Mouse (Mus musculus) lung, embryonic 15.5 days (tissue): ENCODE data around the gene Selenov. TPM values are rescaled to one million over a fixed set of nuclear protein-coding genes. Genes with fewer than 3 reads are reported as not detected.

Source experiments
- ATAC-seq: fragments of 200-750 bp; cut with Nextera tagmentation; 2 replicates; pipeline ENCODE4 v1.8.0; 2017; ENCODE audit warnings: moderate number of reproducible peaks, borderline replicate concordance; ENCODE audit not compliant: low FRiP score, low TSS enrichment; ENCODE audit errors: extremely low read depth
- H3K27ac ChIP-seq: fragments of 300-500 bp; sonication (generic); 2 replicates; pipeline ENCODE4 v1.5.1; 2015; ENCODE audit warnings: moderate library complexity, mild to moderate bottlenecking, inconsistent platforms
- H3K27me3 ChIP-seq: fragments of 300-500 bp; sonication (generic); 2 replicates; pipeline ENCODE4 v1.6.1; 2015; ENCODE audit warnings: inconsistent platforms
- H3K36me3 ChIP-seq: fragments of 300-500 bp; sonication (generic); 2 replicates; pipeline ENCODE4 v1.6.1; 2015; ENCODE audit warnings: inconsistent platforms
- H3K4me1 ChIP-seq: fragments of 300-500 bp; sonication (generic); 2 replicates; pipeline ENCODE4 v1.6.1; 2015; ENCODE audit warnings: inconsistent platforms
- H3K4me2 ChIP-seq: fragments of 300-500 bp; sonication (generic); 2 replicates; pipeline ENCODE4 v1.6.1; 2015; ENCODE audit warnings: inconsistent platforms, mild to moderate bottlenecking, moderate library complexity
- H3K4me3 ChIP-seq: fragments of 300-500 bp; sonication (generic); 2 replicates; pipeline ENCODE4 v1.5.1; 2015; ENCODE audit warnings: mild to moderate bottlenecking, inconsistent platforms
- H3K9ac ChIP-seq: fragments of 300-500 bp; sonication (generic); 2 replicates; pipeline ENCODE4 v1.6.1; 2015; ENCODE audit warnings: inconsistent platforms
- H3K9me3 ChIP-seq: fragments of 300-500 bp; sonication (generic); 2 replicates; pipeline ENCODE4 v1.6.1; 2016; ENCODE audit warnings: inconsistent platforms
- WGBS: fragments of 180-500 bp; shearing (Covaris S2); methylation state at CpG from one replicate; pipeline ENCODE4 v1.1.7; 2015; 5-methylcytosine and 5-hydroxymethylcytosine counted together
- polyA plus RNA-seq: library from polyadenylated mRNA; unstranded; fragments of >200 nt; fragmentation: Nextera tagmentation; extraction: Ambion mirVana; gene quantifications from 2 replicates; pipeline ENCODE4 v1.2.1, GENCODE M21; 2015

Gene Selenov
- polyA plus RNA-seq, 1 experiment from 2014 or later = not detected

DNA sequence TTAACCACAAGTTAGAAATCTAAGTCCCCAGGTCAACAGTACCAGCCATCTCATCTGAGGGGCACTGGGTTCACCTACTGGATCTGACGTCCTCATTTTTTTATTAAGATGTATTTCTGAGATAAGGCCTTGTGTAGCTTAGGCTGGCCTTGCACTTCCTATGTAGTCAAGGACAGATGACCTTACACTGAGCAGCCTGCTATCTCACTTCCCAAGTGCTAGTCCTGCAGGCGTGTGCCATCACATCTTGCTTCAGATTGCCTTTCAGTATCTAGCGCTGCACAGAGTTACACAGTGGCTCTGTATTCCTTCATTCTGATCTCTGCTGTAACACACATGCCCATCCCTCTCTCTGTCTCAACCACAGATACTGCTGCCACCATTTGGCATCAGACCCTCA is 27.1 kb upstream of the Selenov start:
- Histone ChIP-seq H3K4me3 (no peak overlapping the region), H3K36me3 (peaks cover 91% of the 10 kb centered on the region), H3K4me2 (no peak overlapping the region), H3K27ac (no peak overlapping the region), H3K27me3 (no peaks in the 10 kb centered on the region), H3K9ac (no peak overlapping the region), H3K4me1 (no peaks in the 10 kb centered on the region), H3K9me3 (no peaks in the 10 kb centered on the region)
- ATAC-seq = no peak
- WGBS = 84% methylated on average over 3 of the region's 3 CpGs

DNA sequence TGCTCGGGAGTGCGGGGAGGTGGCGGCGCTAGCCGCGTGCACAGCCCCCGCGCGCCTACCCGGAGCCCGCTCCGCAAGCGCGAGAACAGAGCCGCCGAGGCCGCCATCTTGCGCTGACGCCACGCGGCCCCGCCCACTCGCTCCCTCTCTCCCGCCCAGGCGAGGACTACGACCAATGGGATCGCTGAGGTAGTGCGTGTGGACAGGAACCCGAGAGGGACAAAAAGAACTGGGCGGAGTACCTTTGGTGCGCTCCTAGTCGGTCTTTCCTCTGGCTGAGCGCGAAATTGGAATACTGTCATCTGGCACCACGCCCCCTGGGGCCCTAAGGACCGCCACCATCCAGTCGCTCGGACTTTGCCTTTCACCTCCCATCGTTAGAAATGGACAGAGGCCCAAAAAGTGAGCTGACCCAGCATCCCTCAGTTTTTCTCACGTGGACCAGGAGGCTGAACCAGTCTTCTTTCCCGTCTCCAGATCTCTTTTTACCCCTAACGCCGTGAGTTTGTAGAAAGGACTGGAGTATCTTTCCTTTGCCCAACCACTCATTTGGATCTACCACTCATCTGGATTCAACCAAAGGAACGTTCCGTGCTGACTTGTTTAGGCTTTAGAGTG is 21.0 kb upstream of the Selenov start, which contains the start of gene Timm50:
Gene Timm50, minus strand, starts transcription at position 147 of the 618 bp plus-strand sequence.
- WGBS = under 1% methylated on average over 40 of the region's 45 CpGs
- Histone ChIP-seq H3K4me1 (peaks cover 20% of the 10 kb centered on the region), H3K27ac (peak within 1 kb of the TSS; percentile 67), H3K4me3 (peak within 1 kb of the TSS; percentile 96), H3K9ac (peak within 1 kb of the TSS; percentile 91), H3K4me2 (peak within 1 kb of the TSS; percentile 80), H3K36me3 (peaks cover 63% of the 10 kb centered on the region), H3K9me3 (no peaks in the 10 kb centered on the region), H3K27me3 (no peaks in the 10 kb centered on the region)
- ATAC-seq = peak; percentile 97

DNA sequence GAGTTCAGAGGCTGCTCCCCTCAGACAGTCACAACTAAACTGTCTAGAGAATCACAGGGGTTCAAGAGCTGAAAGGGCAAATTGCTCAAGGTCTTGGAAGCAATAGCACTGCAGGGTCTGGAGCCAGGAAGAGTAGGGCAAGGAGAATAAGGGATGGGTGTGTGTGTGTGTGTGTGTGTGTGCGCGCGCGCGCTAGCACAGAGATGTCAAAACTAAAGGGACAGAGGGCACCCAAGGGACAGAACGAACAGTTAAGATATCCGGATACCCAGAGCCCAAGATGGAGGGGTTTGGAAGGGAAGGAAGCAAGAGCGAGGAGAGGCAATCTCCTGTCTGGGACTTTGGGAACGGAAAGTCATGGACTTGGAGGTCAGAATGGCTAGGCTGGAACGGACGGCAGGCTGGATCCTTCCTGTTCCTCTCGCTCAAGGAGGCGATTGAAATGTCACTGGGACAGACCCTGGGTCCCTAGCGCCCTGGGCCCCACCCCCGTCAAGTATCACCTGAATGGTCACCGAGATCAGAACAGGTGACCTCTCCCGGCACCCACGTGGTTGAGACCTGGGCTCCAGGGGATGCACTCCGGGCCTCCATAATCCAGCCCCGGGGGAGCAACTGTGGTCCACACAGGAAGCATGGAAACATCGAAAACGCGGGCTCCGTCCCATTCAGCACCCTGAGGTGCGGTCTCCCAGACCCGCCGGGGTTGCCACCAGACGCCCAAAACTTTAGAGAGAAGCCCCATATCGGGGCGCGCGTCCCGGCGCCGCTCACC is 20.4 kb upstream of the Selenov start:
- WGBS = 3% methylated on average over 35 of the region's 35 CpGs
- Histone ChIP-seq H3K9me3 (no peaks in the 10 kb centered on the region), H3K4me2 (peak overlapping the region; percentile 80), H3K36me3 (peaks cover 63% of the 10 kb centered on the region), H3K4me1 (peaks cover 20% of the 10 kb centered on the region), H3K27ac (peak overlapping the region; percentile 67), H3K4me3 (peak overlapping the region; percentile 96), H3K9ac (peak overlapping the region; percentile 91), H3K27me3 (no peaks in the 10 kb centered on the region)
- ATAC-seq = no peak; the same call in none of the 2 replicates

DNA sequence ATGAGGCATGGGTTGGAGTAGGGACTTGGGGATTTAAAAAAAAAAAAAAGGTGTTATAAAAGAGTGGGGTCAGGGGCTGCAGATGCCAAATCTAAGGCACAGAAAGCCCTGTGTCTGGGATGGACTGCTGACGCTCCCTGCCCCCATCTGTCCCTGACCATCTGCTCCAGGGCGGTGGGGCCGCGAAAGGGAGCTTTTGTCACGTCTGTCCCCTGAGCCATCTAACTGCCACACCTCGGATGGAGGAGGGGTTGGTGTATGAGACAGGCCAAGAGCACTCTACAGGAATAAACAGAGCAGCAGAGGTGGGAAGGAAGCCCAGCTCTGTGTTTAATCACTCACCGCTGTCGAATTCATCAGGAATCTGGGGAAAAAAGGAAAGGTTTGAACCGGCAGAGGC is 18.8 kb upstream of the Selenov start:
- H3K27me3 ChIP-seq = no peaks in the 10 kb centered on the region
- WGBS = 50% methylated on average over 9 of the region's 9 CpGs
- peaks cover 60% of the 10 kb centered on the region for H3K36me3 ChIP-seq
- H3K9ac ChIP-seq = no peak overlapping the region
- peaks cover 20% of the 10 kb centered on the region for H3K4me1 ChIP-seq
- ATAC-seq = no peak
- H3K4me2 ChIP-seq = no peak overlapping the region
- H3K4me3 ChIP-seq = no peak overlapping the region
- H3K9me3 ChIP-seq = no peaks in the 10 kb centered on the region
- H3K27ac ChIP-seq = no peak overlapping the region

DNA sequence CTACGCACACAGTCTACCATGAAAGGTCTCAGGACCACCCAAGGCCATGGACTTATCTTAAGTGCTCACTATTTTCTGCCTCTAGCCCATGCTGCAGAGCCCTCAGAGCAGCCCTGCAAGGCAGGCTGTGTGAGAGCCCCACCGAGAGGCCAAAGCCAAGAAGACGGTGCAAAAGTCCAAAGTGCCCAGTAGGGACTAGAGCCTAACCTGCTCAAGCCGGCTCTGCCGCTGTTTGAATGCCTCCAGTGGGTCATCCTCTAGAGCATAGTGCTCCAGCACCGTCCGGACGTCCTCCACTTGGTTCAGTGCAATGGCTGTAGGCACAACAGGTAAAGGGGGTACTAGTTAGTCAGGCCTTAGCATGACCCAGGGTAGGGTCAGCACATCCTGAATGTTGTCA is 15.2 kb upstream of the Selenov start:
- no peak overlapping the region for H3K4me2 ChIP-seq
- H3K27ac ChIP-seq = no peak overlapping the region
- H3K9me3 ChIP-seq = no peaks in the 10 kb centered on the region
- no peak overlapping the region for H3K4me3 ChIP-seq
- no peak overlapping the region for H3K9ac ChIP-seq
- H3K4me1 ChIP-seq = peaks cover 23% of the 10 kb centered on the region
- H3K36me3 ChIP-seq = peaks cover 52% of the 10 kb centered on the region
- WGBS = 91% methylated on average over 8 of the region's 8 CpGs
- ATAC-seq = no peak
- peaks cover 13% of the 10 kb centered on the region for H3K27me3 ChIP-seq

DNA sequence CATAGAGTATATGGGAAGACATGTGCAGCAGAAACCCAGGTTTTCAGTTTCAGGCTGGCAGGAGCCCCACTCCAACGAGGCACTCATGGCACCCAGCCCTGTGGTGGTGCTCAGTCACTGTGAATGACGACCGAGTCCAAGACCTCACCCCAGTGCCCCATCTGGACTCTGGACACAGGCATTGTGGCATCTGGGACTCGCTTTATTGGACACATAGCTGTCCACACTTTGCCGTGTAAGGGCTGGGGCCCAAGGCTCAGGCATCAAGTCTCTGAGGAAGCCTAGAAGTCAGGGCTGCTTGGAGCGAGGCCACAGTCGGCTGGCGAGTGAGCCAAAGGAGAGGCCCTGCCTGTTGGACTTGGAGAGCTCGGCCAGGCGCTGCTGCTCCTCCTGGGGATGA is 14.7 kb upstream of the Selenov start:
- no peak overlapping the region for H3K4me2 ChIP-seq
- 90% methylated on average over 10 of the region's 10 CpGs for WGBS
- H3K27ac ChIP-seq = no peak overlapping the region
- no peak for ATAC-seq
- no peak overlapping the region for H3K9ac ChIP-seq
- no peak overlapping the region for H3K4me3 ChIP-seq
- H3K27me3 ChIP-seq = peaks cover 19% of the 10 kb centered on the region
- H3K4me1 ChIP-seq = peaks cover 17% of the 10 kb centered on the region
- peaks cover 52% of the 10 kb centered on the region for H3K36me3 ChIP-seq
- no peaks in the 10 kb centered on the region for H3K9me3 ChIP-seq

DNA sequence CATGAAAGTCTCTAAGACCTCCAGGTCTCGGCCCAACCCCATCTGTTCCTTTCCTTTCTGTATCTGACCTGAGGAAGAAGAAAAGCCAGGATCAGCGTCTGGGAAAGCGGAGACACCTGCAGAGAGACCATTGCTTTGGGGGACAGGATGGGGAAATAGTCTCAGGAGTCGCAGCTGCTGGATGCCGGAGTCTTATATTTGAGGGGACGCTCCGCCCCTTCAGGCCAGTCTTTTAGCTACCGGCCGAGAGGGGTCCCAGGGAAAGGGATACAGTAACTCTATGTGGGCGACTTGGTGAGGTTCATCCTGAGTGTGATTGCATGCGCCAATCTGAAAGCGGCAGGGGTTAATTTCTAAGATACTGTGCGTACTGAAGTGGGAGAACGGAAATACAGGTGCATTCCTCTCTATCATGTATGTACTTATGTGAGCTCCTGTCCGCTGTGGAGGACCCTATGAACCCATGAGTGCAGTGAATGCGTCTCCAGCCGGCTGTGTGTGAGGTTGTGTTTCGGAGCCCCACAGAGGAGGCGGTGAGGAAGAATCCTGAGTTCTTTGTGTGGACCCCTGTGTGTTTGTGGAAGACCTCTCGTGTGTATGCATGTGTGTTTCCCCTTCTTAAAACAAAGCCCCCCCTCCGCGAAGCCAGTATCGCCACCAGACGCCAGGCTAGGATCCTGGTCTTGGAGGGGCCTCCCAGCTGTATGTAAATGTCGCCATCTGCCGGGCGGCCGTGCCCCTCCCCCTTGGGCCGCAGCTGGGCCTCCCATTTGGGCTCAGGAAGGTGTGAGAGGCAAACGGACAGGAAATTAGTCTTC is 10.8 kb upstream of the Selenov start, which contains the start of gene Dll3:
Gene Dll3, minus strand, starts transcription at position 623 of the 818 bp plus-strand sequence.
- Histone ChIP-seq H3K4me3 (peak within 1 kb of the TSS; percentile 19), H3K36me3 (peaks cover 19% of the 10 kb centered on the region), H3K9ac (0 out of 2 replicates have a peak within 1 kb of the TSS, but pooled peaks have one; percentile 9), H3K27ac (no peak within 1 kb of the TSS), H3K27me3 (peaks cover 52% of the 10 kb centered on the region), H3K4me1 (peaks cover 9% of the 10 kb centered on the region; the same call in 1 of the 2 replicates), H3K9me3 (no peaks in the 10 kb centered on the region), H3K4me2 (peak within 1 kb of the TSS; percentile 55)
- WGBS = 2% methylated on average over 30 of the region's 30 CpGs
- ATAC-seq = peak; percentile 53; the same call in 1 of the 2 replicates

DNA sequence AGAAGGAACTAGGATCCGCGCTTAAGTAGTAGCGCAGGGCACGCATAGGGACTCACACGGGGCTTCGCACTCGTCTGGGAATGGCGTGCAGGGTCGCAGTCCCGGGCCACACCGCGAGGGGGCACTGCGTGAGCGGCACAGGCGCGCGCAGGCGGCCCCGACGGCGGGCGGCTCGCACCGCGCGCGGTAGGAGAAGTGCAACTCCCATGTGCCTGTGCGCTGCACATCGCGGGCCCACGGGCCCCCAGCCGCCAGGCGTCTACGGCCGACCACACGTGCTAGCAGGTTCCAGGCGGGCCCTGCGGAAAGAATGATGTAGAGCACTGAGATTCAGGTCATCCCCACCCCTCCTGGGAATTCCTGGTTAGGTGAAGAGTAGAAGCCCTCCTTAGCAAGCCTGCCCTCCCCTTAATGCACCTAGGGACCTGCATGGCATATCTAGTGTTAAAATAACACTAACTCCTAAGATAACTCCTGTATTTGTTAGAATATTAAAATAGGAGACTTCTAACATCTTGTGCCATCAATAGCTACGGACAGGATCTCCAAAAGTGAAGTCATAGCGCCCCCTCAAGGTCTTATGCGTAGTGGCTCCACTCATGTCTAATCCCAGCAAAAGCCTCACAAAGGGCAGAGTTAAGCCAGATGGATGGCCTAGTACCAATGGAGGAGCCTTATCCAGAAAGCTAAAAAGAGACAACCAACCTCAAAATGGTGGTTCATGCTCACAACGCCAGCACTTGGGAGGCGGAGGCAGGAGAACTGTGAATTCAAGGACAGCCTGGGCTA is 8.0 kb upstream of the Selenov start:
- 0 out of 2 replicates have a peak overlapping the region, but pooled peaks have one; percentile 8 for H3K4me3 ChIP-seq
- peaks cover 17% of the 10 kb centered on the region; the same call in 1 of the 2 replicates for H3K4me1 ChIP-seq
- peaks cover 80% of the 10 kb centered on the region for H3K27me3 ChIP-seq
- no peaks in the 10 kb centered on the region for H3K36me3 ChIP-seq
- no peaks in the 10 kb centered on the region for H3K9me3 ChIP-seq
- no peak for ATAC-seq
- peak overlapping the region; percentile 38 for H3K4me2 ChIP-seq
- WGBS = 28% methylated on average over 43 of the region's 43 CpGs
- H3K9ac ChIP-seq = no peak overlapping the region
- H3K27ac ChIP-seq = no peak overlapping the region

DNA sequence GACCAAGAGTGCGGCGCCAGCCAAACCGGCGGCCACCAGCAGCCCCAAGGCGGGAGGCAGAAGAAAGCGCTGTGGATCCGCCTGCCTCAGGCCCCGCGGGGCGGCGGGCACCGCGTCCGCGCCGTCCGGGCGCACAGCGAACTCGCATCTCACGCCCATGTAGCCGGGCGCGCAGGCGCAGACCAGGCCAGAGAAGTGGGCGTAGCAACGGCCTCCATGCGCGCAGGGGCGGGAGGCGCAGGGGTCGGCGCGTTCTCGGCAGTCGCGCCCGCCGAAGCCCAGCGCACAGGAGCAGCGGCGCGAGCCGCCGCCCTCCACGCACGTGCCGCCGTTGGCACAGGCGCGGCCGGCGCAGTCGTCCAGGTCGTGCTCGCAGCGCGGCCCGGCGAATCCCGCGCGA is 3.5 kb upstream of the Selenov start:
- Histone ChIP-seq H3K4me2 (peak overlapping the region; percentile 84), H3K27me3 (peaks cover 95% of the 10 kb centered on the region), H3K4me1 (peaks cover 8% of the 10 kb centered on the region; the same call in 1 of the 2 replicates), H3K9ac (peak overlapping the region; percentile 37), H3K27ac (no peak overlapping the region), H3K9me3 (no peaks in the 10 kb centered on the region), H3K4me3 (peak overlapping the region; percentile 50), H3K36me3 (no peaks in the 10 kb centered on the region)
- 11% methylated on average over 63 of the region's 63 CpGs for WGBS
- peak; percentile 65; the same call in 1 of the 2 replicates for ATAC-seq

DNA sequence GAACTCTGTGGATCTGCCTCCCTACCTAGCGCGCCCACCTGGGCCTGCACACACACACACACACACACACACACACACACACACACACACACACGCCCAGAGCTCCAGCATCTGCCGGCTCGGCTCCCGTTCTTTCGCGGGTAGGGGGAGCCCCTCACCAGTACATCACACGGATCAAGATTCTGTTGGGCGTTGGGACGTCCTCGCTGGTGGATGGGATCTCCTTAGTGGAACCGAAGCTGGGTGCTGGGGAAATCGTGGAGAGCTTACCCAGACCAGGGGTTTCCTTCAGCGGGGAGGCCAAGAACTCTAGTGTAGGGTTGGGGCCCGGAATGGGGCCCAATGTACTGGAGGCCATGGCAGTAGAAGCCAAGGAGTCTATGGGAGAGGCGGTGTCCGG is 821 bp downstream of the Selenov start:
- whole genome bisulfite sequencing = under 1% methylated on average over 18 of the region's 18 CpGs
- H3K36me3 ChIP-seq = no peaks in the 10 kb centered on the region
- no peaks in the 10 kb centered on the region for H3K9me3 ChIP-seq
- ATAC-seq = 0 out of 2 replicates have a peak, but pooled peaks have one; percentile 6
- peak overlapping the region; percentile 51 for H3K4me2 ChIP-seq
- peaks cover 8% of the 10 kb centered on the region; the same call in 1 of the 2 replicates for H3K4me1 ChIP-seq
- H3K4me3 ChIP-seq = peak overlapping the region; percentile 30
- H3K27me3 ChIP-seq = peaks cover 76% of the 10 kb centered on the region
- no peak overlapping the region for H3K27ac ChIP-seq
- 0 out of 2 replicates have a peak overlapping the region, but pooled peaks have one; percentile 11 for H3K9ac ChIP-seq

DNA sequence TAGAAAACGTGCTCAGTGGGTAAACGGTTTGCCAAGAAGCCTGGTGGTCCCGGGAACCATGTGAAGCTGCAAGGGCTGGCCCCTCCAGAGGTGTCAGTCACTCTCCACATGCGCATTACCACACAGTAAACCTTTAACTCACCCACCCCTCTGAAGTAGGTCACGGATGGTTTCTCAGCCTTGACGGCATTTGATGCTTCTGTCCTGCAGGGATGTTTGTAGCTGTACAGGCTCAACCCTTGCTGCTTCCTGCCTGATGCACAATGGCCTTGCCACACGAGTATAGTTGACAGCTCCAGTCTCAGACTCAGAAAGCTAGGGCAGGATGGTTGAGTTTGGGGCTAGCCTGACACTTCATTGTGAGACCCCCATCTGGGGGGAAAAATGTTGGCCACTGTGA is 10.4 kb downstream of the Selenov start:
- Histone ChIP-seq H3K4me3 (no peak overlapping the region), H3K4me2 (no peak overlapping the region), H3K9ac (no peak overlapping the region), H3K9me3 (no peaks in the 10 kb centered on the region), H3K27ac (no peak overlapping the region), H3K27me3 (no peaks in the 10 kb centered on the region), H3K4me1 (peaks cover 8% of the 10 kb centered on the region), H3K36me3 (no peaks in the 10 kb centered on the region)
- WGBS = 63% methylated on average over 7 of the region's 7 CpGs
- ATAC-seq = no peak
